Mouse (Mus musculus) midbrain, embryonic 13.5 days (tissue): ENCODE results near the gene Pafah1b3. TPM values are rescaled to one million over a fixed set of nuclear protein-coding genes. Genes with fewer than 3 reads are reported as not detected.
"Not testable (repeated sequence)": the region's sequence is repeated elsewhere in the genome, so short reads cannot be mapped to it uniquely, and the experiment has no call there.

ENCODE experiments used
- ATAC-seq: fragments of 200-750 bp; cut with Nextera tagmentation; 2 replicates; pipeline ENCODE4 v1.8.0; 2017; ENCODE audit warnings: mild to moderate bottlenecking, moderate TSS enrichment, moderate library complexity
- H3K27ac ChIP-seq: fragments of 300-500 bp; sonication (generic); 2 replicates; pipeline ENCODE4 v1.5.1; 2015; ENCODE audit warnings: inconsistent platforms, mild to moderate bottlenecking, moderate library complexity
- H3K27me3 ChIP-seq: fragments of 300-500 bp; sonication (generic); 2 replicates; pipeline ENCODE4 v1.6.1; 2015; ENCODE audit warnings: mild to moderate bottlenecking, inconsistent platforms
- H3K36me3 ChIP-seq: fragments of 300-500 bp; sonication (generic); 2 replicates; pipeline ENCODE4 v1.6.1; 2015; ENCODE audit warnings: mild to moderate bottlenecking, inconsistent platforms
- H3K4me1 ChIP-seq: fragments of 300-500 bp; sonication (generic); replicated peaks from 2 replicates; pipeline ENCODE4 v1.6.1; 2015; ENCODE audit warnings: inconsistent platforms
- H3K4me2 ChIP-seq: fragments of 300-500 bp; sonication (generic); replicated peaks from 2 replicates; pipeline ENCODE4 v1.6.1; 2015; ENCODE audit warnings: moderate library complexity, mild to moderate bottlenecking, inconsistent platforms
- H3K4me3 ChIP-seq: fragments of 300-500 bp; sonication (generic); replicated peaks from 2 replicates; pipeline ENCODE4 v1.5.1; 2015; ENCODE audit warnings: mild to moderate bottlenecking, inconsistent platforms
- H3K9ac ChIP-seq: fragments of 300-500 bp; sonication (generic); replicated peaks from 2 replicates; pipeline ENCODE4 v1.6.1; 2015; ENCODE audit warnings: mild to moderate bottlenecking, inconsistent platforms
- H3K9me3 ChIP-seq: fragments of 300-500 bp; sonication (generic); 2 replicates; pipeline ENCODE4 v1.6.1; 2016; ENCODE audit warnings: mild to moderate bottlenecking, inconsistent platforms
- WGBS: fragments of 180-500 bp; shearing (Covaris S2); methylation state at CpG from one replicate; pipeline ENCODE4 v1.1.7; 2015; 5-methylcytosine and 5-hydroxymethylcytosine counted together
- polyA plus RNA-seq: library from polyadenylated mRNA; unstranded; fragments of >200 nt; fragmentation: Nextera tagmentation; extraction: Ambion mirVana; gene quantifications from 2 replicates; pipeline ENCODE4 v1.2.1, GENCODE M21; 2015

The Pafah1b3 gene
- polyA plus RNA-seq, 1 experiment from 2014 or later: 668 TPM

GRCm38 (mm10) chr7:25270652-25271633 is 26.8 kb downstream of the Pafah1b3 start:
- no peak overlapping the region for H3K4me3 ChIP-seq
- ATAC-seq: no peak

GRCm38 (mm10) chr7:25269545-25270271 is 28.1 kb downstream of the Pafah1b3 start:
- Histone ChIP-seq H3K27ac (no peak overlapping the region), H3K4me3 (peak overlapping the region; percentile 77)
- WGBS: 83% methylated on average over 8 of the region's 8 CpGs

More at GRCm38 (mm10) chr7:25270652-25271633, 26.8 kb downstream of the Pafah1b3 start:
- Histone ChIP-seq H3K27me3 (no peaks in the 10 kb centered on the region), H3K9me3 (no peaks in the 10 kb centered on the region), H3K9ac (peak overlapping the region; percentile 48), H3K27ac (no peak overlapping the region), H3K36me3 (peaks cover 43% of the 10 kb centered on the region), H3K4me2 (no peak overlapping the region), H3K4me1 (peaks cover 57% of the 10 kb centered on the region)
- WGBS: 88% methylated on average over 35 of the region's 35 CpGs

GRCm38 (mm10) chr7:25269029-25269428 is 28.8 kb downstream of the Pafah1b3 start:
- H3K4me2 ChIP-seq: peak overlapping the region; percentile 72
- peaks cover 38% of the 10 kb centered on the region for H3K4me1 ChIP-seq
- peak overlapping the region; percentile 77 for H3K4me3 ChIP-seq
- H3K36me3 ChIP-seq: peaks cover 34% of the 10 kb centered on the region
- peak overlapping the region; percentile 89; the same call in 1 of the 2 replicates for H3K27ac ChIP-seq
- WGBS: 51% methylated on average over 4 of the region's 4 CpGs
- H3K27me3 ChIP-seq: 0 out of 2 replicates have a peak, but pooled peaks cover 3% of the 10 kb centered on the region
- ATAC-seq: no peak
- H3K9me3 ChIP-seq: no peaks in the 10 kb centered on the region
- H3K9ac ChIP-seq: peak overlapping the region; percentile 88

More at GRCm38 (mm10) chr7:25269545-25270271, 28.1 kb downstream of the Pafah1b3 start:
- H3K27me3 ChIP-seq: no peaks in the 10 kb centered on the region
- H3K9ac ChIP-seq: peak overlapping the region; percentile 88
- no peaks in the 10 kb centered on the region for H3K9me3 ChIP-seq
- H3K4me2 ChIP-seq: peak overlapping the region; percentile 72
- ATAC-seq: no peak
- H3K36me3 ChIP-seq: peaks cover 38% of the 10 kb centered on the region
- H3K4me1 ChIP-seq: peaks cover 44% of the 10 kb centered on the region

- Histone ChIP-seq H3K9me3 (no peaks in the 10 kb centered on the region), H3K27ac (peak overlapping the region; percentile 89), H3K4me3 (peak overlapping the region; percentile 77), H3K27me3 (0 out of 2 replicates have a peak, but pooled peaks cover 3% of the 10 kb centered on the region), H3K9ac (peak overlapping the region; percentile 88), H3K4me2 (peak overlapping the region; percentile 72), H3K4me1 (peaks cover 33% of the 10 kb centered on the region), H3K36me3 (peaks cover 29% of the 10 kb centered on the region)
- 6% methylated on average over 7 of the region's 7 CpGs for WGBS
- ATAC-seq: peak; percentile 0; the same call in 1 of the 2 replicates
Observed at GRCm38 (mm10) chr7:25268588-25268987, 29.2 kb downstream of the Pafah1b3 start.

- H3K27me3 ChIP-seq: 0 out of 2 replicates have a peak, but pooled peaks cover 3% of the 10 kb centered on the region
- peak overlapping the region; percentile 91 for H3K27ac ChIP-seq
- no peaks in the 10 kb centered on the region for H3K9me3 ChIP-seq
- peaks cover 28% of the 10 kb centered on the region for H3K4me1 ChIP-seq
- H3K9ac ChIP-seq: peak overlapping the region; percentile 88
- under 1% methylated on average over 33 of the region's 33 CpGs for WGBS
- peaks cover 22% of the 10 kb centered on the region for H3K36me3 ChIP-seq
- peak; percentile 96 for ATAC-seq
- H3K4me3 ChIP-seq: peak overlapping the region; percentile 77
- H3K4me2 ChIP-seq: peak overlapping the region; percentile 72
Observed at GRCm38 (mm10) chr7:25267751-25268463, 29.9 kb downstream of the Pafah1b3 start.

- Histone ChIP-seq H3K9me3 (no peaks in the 10 kb centered on the region), H3K4me3 (peak within 1 kb of the TSS; percentile 77), H3K27ac (peak within 1 kb of the TSS; percentile 91), H3K9ac (peak within 1 kb of the TSS; percentile 88), H3K36me3 (peaks cover 17% of the 10 kb centered on the region), H3K4me2 (peak within 1 kb of the TSS; percentile 72), H3K4me1 (peaks cover 28% of the 10 kb centered on the region), H3K27me3 (0 out of 2 replicates have a peak, but pooled peaks cover 3% of the 10 kb centered on the region)
- 1% methylated on average over 29 of the region's 29 CpGs for WGBS
- peak; percentile 80 for ATAC-seq
Observed at GRCm38 (mm10) chr7:25267301-25267750, 30.5 kb downstream of the Pafah1b3 start, which contains the start of gene Cic. Gene Cic (plus strand): TSS chr7:25267704.

GRCm38 (mm10) chr7:25266180-25266962 is 31.4 kb downstream of the Pafah1b3 start:
- Histone ChIP-seq H3K4me1 (peaks cover 28% of the 10 kb centered on the region), H3K9ac (no peak overlapping the region), H3K27me3 (0 out of 2 replicates have a peak, but pooled peaks cover 3% of the 10 kb centered on the region), H3K27ac (no peak overlapping the region), H3K4me2 (peak overlapping the region; percentile 55), H3K4me3 (no peak overlapping the region), H3K9me3 (no peaks in the 10 kb centered on the region), H3K36me3 (peaks cover 7% of the 10 kb centered on the region)
- no peak for ATAC-seq
- WGBS: 90% methylated on average over 8 of the region's 8 CpGs

- H3K27ac ChIP-seq, H3K4me2 ChIP-seq, H3K9me3 ChIP-seq, H3K27me3 ChIP-seq, H3K36me3 ChIP-seq, ATAC-seq, H3K9ac ChIP-seq, H3K4me3 ChIP-seq: not testable (repeated sequence)
- peaks cover 27% of the 10 kb centered on the region for H3K4me1 ChIP-seq
- WGBS: 88% methylated on average over 5 of the region's 5 CpGs
Observed at GRCm38 (mm10) chr7:25265743-25266142, 32.0 kb downstream of the Pafah1b3 start.

- ATAC-seq: no peak
- Histone ChIP-seq H3K9me3 (no peaks in the 10 kb centered on the region), H3K27ac (no peak overlapping the region), H3K9ac (no peak overlapping the region), H3K4me2 (no peak overlapping the region), H3K36me3 (no peaks in the 10 kb centered on the region), H3K27me3 (0 out of 2 replicates have a peak, but pooled peaks cover 3% of the 10 kb centered on the region), H3K4me1 (peaks cover 11% of the 10 kb centered on the region), H3K4me3 (no peak overlapping the region)
- 29% methylated on average over 17 of the region's 17 CpGs for WGBS
Observed at GRCm38 (mm10) chr7:25263968-25264870, 33.6 kb downstream of the Pafah1b3 start.

GRCm38 (mm10) chr7:25261896-25262295 is 35.9 kb downstream of the Pafah1b3 start:
- 82% methylated on average over 1 of the region's 1 CpGs for WGBS

More at GRCm38 (mm10) chr7:25261896-25262295, 35.9 kb downstream of the Pafah1b3 start:
- H3K27ac ChIP-seq: no peak overlapping the region
- no peak overlapping the region for H3K4me3 ChIP-seq
- no peak for ATAC-seq
- no peaks in the 10 kb centered on the region for H3K9me3 ChIP-seq
- H3K9ac ChIP-seq: no peak overlapping the region
- H3K27me3 ChIP-seq: 0 out of 2 replicates have a peak, but pooled peaks cover 3% of the 10 kb centered on the region
- no peak overlapping the region for H3K4me2 ChIP-seq
- H3K36me3 ChIP-seq: no peaks in the 10 kb centered on the region
- H3K4me1 ChIP-seq: peaks cover 2% of the 10 kb centered on the region
